8 mouse cellular contexts compared by ENCODE assay signal in the genomic region with DNA sequence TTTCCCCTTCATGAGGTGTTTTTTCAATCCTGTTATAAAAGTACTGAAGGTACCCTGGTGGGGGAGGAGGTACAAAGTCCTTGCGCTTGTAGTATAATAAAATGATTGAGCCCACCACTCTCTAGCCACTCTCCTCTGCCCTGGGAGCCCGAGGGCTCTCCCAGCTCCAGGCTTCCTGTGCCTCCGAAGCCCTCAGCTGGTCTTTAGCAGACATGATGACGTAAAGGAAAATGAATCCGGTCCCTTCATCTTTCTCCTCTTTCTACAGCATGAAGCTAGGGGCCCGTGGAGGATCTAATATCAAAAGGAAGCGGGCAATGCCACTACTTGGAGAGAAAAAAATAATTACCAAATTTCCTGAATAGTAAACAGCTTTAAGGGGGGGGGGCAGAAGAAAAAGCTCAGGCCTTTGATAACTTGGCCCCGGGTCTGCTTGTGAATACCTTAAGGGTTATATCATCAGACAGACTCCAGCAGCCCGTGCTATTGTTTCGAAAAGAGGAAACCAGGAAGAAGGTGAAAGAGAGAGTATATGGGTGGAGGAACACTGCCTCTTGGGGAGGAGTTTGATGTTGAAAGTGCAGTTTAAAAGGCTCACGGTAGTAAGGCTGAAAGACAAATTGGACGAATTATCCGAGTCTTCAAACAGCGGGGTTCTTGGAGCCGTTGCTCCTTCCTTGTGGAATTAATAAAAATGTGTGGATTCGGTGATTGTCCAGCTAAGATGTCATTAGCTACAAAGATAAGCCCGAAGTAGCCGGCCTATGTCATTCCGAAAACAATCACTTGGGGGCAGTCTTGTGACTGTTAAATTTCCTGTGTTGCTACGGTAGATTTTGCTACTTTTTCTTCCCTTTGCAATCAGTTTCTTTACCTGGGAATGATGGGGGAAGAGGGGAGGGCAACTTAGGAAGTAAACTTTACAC. TPM values are rescaled to one million over a fixed set of nuclear protein-coding genes. Genes with fewer than 3 reads are reported as not detected.
DNase-seq lines count a peak whose midpoint lies in the region; ATAC-seq and TF ChIP-seq lines count a peak whose summit lies in the region.

No protein-coding gene starts in this region.

- TF ChIP-seq POLR2A in brain, embryonic 14.5 days (IDR thresholded peaks at IDR 0.05; ENCODE audit: borderline replicate concordance, extremely low read depth, insufficient read depth, insufficient read length, poor library complexity, severe bottlenecking), result no peak
- TF ChIP-seq POLR2A in embryonic fibroblast, embryonic 13.5 days (IDR thresholded peaks at IDR 0.05; ENCODE audit: low read depth, low read length), result no peak
- TF ChIP-seq POLR2A in limb, embryonic 14.5 days (IDR thresholded peaks at IDR 0.05; ENCODE audit: borderline replicate concordance, extremely low read depth, insufficient read depth, insufficient read length), result no peak

- H3K9ac ChIP-seq in hindbrain, embryonic 14.5 days, result no peak overlapping the region
- 0 out of 2 replicates have a peak overlapping the region, but pooled peaks have one; percentile 16 for H3K9ac ChIP-seq in limb, embryonic 14.5 days (ENCODE audit: low read depth, low read length, severe bottlenecking)
- no peak overlapping the region for H3K9ac ChIP-seq in midbrain, embryonic 16.5 days (ENCODE audit: low read depth, low read length)

- H3K36me3 ChIP-seq in hindbrain, embryonic 14.5 days (replicated peaks; ENCODE audit: control insufficient read depth, insufficient read depth), result no peaks in the 10 kb centered on the region
- H3K36me3 ChIP-seq in limb, embryonic 14.5 days (ENCODE audit: control insufficient read depth, insufficient read depth, low read length), result no peaks in the 10 kb centered on the region
- no peaks in the 10 kb centered on the region for H3K36me3 ChIP-seq in midbrain, embryonic 16.5 days (ENCODE audit: control insufficient read depth, insufficient read depth, low read length)

- H3K4me1 ChIP-seq in embryonic fibroblast, embryonic 13.5 days (ENCODE audit: control insufficient read depth, insufficient read depth, low read length), result no peaks in the 10 kb centered on the region; the same call in 1 of the 2 replicates
- no peaks in the 10 kb centered on the region for H3K4me1 ChIP-seq in hindbrain, embryonic 14.5 days (replicated peaks; ENCODE audit: control insufficient read depth, insufficient read depth, low read length)
- peaks cover 31% of the 10 kb centered on the region for H3K4me1 ChIP-seq in limb, embryonic 14.5 days (ENCODE audit: control insufficient read depth, insufficient read depth, low read length)
- H3K4me1 ChIP-seq in midbrain, embryonic 16.5 days (ENCODE audit: control insufficient read depth, insufficient read depth, low read length), result no peaks in the 10 kb centered on the region

- peak; percentile 62; the same call in 1 of the 2 replicates for TF ChIP-seq CTCF in brain, embryonic 14.5 days (IDR thresholded peaks at IDR 0.05; ENCODE audit: borderline replicate concordance, extremely low read depth, insufficient read depth, insufficient read length)
- TF ChIP-seq CTCF in embryonic fibroblast, embryonic 13.5 days (IDR thresholded peaks at IDR 0.05; ENCODE audit: borderline replicate concordance, insufficient read depth, low read length), result no peak

- DNase-seq in spleen, postnatal 10 days (ENCODE audit: low spot score in 2 of 2), result peak; percentile 18 to 55
- no peak for DNase-seq in spleen, adult 12 weeks (ENCODE audit: low spot score)
- DNase-seq in brain, embryonic 14.5 days (ENCODE audit: low read depth), result peak; percentile 74
- DNase-seq in hindbrain, embryonic 14.5 days (ENCODE audit: low spot score), result peak; percentile 82
- DNase-seq in limb, embryonic 14.5 days (ENCODE audit: low spot score), result peak; percentile 87

- H3K9me3 ChIP-seq in hindbrain, embryonic 14.5 days (ENCODE audit: control insufficient read depth, low read length), result no peaks in the 10 kb centered on the region
- no peaks in the 10 kb centered on the region for H3K9me3 ChIP-seq in limb, embryonic 14.5 days (ENCODE audit: control insufficient read depth, low read length)
- no peaks in the 10 kb centered on the region for H3K9me3 ChIP-seq in midbrain, embryonic 16.5 days (replicated peaks; ENCODE audit: control insufficient read depth, low read length, poor library complexity, severe bottlenecking)

- H3K4me3 ChIP-seq in embryonic fibroblast, embryonic 13.5 days (ENCODE audit: insufficient read depth, low read length), result peak overlapping the region; percentile 30
- H3K4me3 ChIP-seq in hindbrain, embryonic 14.5 days (replicated peaks; ENCODE audit: low read length), result no peak overlapping the region
- peak overlapping the region; percentile 24 for H3K4me3 ChIP-seq in limb, embryonic 14.5 days (replicated peaks; ENCODE audit: low read length)
- H3K4me3 ChIP-seq in midbrain, embryonic 16.5 days (ENCODE audit: low read depth, low read length), result 0 out of 2 replicates have a peak overlapping the region, but pooled peaks have one; percentile 1

- peak overlapping the region; percentile 84 for H3K27ac ChIP-seq in embryonic fibroblast, embryonic 13.5 days (ENCODE audit: insufficient read depth, low read length)
- H3K27ac ChIP-seq in hindbrain, embryonic 14.5 days, result no peak overlapping the region
- H3K27ac ChIP-seq in limb, embryonic 14.5 days (replicated peaks; ENCODE audit: low read depth, low read length), result no peak overlapping the region
- H3K27ac ChIP-seq in midbrain, embryonic 16.5 days (ENCODE audit: low read length), result no peak overlapping the region

- 0 out of 2 replicates have a peak, but pooled peaks have one; percentile 57 for ATAC-seq in hindbrain, embryonic 14.5 days (ENCODE audit: low FRiP score)
- peak; percentile 73; the same call in 1 of the 2 replicates for ATAC-seq in limb, embryonic 14.5 days (ENCODE audit: low FRiP score, low read depth)
- peak; percentile 43; the same call in 1 of the 2 replicates for ATAC-seq in midbrain, embryonic 16.5 days
- no peak for ATAC-seq in monocyte, adult 5-6 weeks (replicated peaks; ENCODE audit: insufficient number of reproducible peaks, low FRiP score, low TSS enrichment, poor library complexity, severe bottlenecking)

- H3K4me2 ChIP-seq in hindbrain, embryonic 14.5 days (replicated peaks), result peak overlapping the region; percentile 6
- peak overlapping the region; percentile 47 for H3K4me2 ChIP-seq in limb, embryonic 14.5 days (replicated peaks; ENCODE audit: low read depth, low read length, severe bottlenecking)
- H3K4me2 ChIP-seq in midbrain, embryonic 16.5 days (ENCODE audit: low read length), result peak overlapping the region; percentile 15; the same call in 1 of the 2 replicates

- 8% methylated on average over 20 of the region's 20 CpGs for WGBS in hindbrain, embryonic 14.5 days
- WGBS in limb, embryonic 14.5 days, result 4% methylated on average over 20 of the region's 20 CpGs
- WGBS in midbrain, embryonic 16.5 days, result 8% methylated on average over 20 of the region's 20 CpGs

- H3K27me3 ChIP-seq in hindbrain, embryonic 14.5 days (ENCODE audit: control insufficient read depth, insufficient read depth, low read length), result peaks cover 69% of the 10 kb centered on the region
- H3K27me3 ChIP-seq in limb, embryonic 14.5 days (ENCODE audit: control insufficient read depth, insufficient read depth, low read length), result peaks cover 31% of the 10 kb centered on the region
- peaks cover 54% of the 10 kb centered on the region for H3K27me3 ChIP-seq in midbrain, embryonic 16.5 days (ENCODE audit: control insufficient read depth, insufficient read depth, low read depth, low read length)

RNA-seq across cellular contexts. Expression of gene Tbx15, which starts 6.5 kb away (rescaled TPM):
- polyA plus RNA-seq in brain, embryonic 14.5 days (2012; rRNA removed), result 3.1 and 4.2 TPM in 2 replicates
- 57.3 and 86.3 TPM in 2 replicates for polyA plus RNA-seq in embryonic fibroblast, embryonic 13.5 days (2011; ENCODE audit: insufficient read length, low read depth, missing spikeins)
- 0.32 and 0.82 TPM in 2 replicates for polyA plus RNA-seq in hindbrain, embryonic 14.5 days (2014; fragmentation: Nextera tagmentation; extraction: Ambion mirVana)
- polyA plus RNA-seq in limb, embryonic 14.5 days (2012; rRNA removed), result 66.6 and 76.3 TPM in 2 replicates
- polyA plus RNA-seq in limb, embryonic 14.5 days (2014; fragmentation: Nextera tagmentation; extraction: Ambion mirVana), result 25.5 and 26.6 TPM in 2 replicates
- 0.45 and 0.68 TPM in 2 replicates for polyA plus RNA-seq in midbrain, embryonic 16.5 days (2015; fragmentation: Nextera tagmentation; extraction: Ambion mirVana)
- total RNA-seq in monocyte, adult 5-6 weeks (2017), result 0.39 TPM in 1 of 3 replicates, not detected in the others
